Mouse (Mus musculus): ENCODE measurements at regions not wholly inside any gene's neighbourhood (a gene's known extent, or its start where the extent isn't known, plus 50 kb on each side); places are given as distances from the start of the nearest gene placed in this dataset.

DNA sequence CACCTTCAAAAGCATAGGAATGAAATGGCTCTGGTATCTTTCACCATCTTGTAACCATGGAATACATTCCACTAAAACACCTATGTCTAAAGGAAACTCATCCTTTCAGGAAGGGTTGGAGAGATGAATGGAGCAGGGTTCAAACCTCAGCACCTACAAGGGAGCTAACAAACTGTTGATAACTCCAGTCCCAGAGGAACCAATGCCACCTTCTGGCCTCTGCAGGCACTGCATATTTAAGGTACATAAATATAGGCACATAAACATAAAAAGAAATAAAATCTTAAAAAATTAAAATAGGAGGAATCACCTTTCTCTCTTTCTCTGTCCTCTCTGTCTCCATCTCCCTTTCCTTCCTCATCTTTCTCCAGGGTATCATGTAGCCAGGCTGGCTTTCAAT lies 256.9 kb downstream of the Gm11361 start:
- TF ChIP-seq CTCF (IDR thresholded peaks at IDR 0.05; ENCODE audit: borderline replicate concordance, insufficient read depth, low read depth, low read length) (no peak), POLR2A (IDR thresholded peaks at IDR 0.05; ENCODE audit: borderline replicate concordance, insufficient read depth, low read length) (no peak)
